8 mouse cellular contexts compared by ENCODE assay signal in the genomic region with DNA sequence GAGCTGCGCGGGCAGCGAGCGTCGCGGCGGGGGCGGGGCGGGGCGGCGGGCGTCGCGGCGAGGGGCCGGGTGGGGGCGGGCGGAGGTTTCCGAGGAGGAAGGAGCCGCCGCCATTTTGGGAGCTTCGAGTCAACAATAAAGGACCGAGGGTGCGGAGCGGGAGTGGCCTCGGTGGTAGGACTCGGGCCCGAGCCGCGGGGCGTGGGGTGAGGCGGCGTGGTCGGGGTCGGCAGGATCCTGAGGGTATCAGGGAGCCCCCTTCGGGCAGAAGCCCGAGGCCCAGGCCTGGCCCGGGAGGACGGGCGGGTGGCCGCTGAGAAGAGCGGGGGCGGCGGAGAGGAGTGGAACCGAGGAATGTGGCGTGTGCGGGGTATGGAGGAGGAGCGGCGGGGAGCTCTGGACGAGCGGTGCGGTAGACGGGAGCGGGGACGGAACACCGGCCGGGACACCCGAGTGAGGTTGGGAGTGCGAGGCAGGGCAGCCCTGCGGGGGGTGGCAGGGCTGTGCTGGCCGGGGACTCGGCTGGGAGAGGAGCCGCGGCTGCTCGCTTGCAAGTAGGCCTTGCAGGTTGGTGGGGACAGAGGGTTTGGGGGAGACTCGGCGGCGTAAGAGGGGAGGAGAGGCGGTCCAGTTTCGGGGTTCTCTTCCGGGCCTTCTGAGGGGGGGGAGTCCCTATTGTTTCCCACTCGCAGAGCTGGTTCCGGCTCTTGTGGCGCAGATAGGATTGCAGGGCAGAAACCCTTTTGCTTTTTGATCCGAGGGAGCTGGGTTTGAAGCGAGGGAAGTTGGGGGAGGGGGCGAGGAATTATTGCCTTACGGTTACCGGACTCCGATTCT. TPM values are rescaled to one million over a fixed set of nuclear protein-coding genes. Genes with fewer than 3 reads are reported as not detected.
DNase-seq lines count a peak whose midpoint lies in the region; ATAC-seq and TF ChIP-seq lines count a peak whose summit lies in the region.

Ddx6 (plus strand) TSS at position 114 of the 837 bp plus-strand sequence.

- H3K4me2 ChIP-seq in hindbrain, embryonic 13.5 days: peak within 1 kb of the TSS; percentile 84

- POLR2A ChIA-PET in Patski (lab: Charles Lee): interaction anchor here (0.9 to 1.6 kb wide), 6 partner anchors 23 to 126 kb away, joined by 3 to 13 read pairs (median 4); no protein-coding TSS in a partner anchor

- CTCF ChIA-PET in Patski (lab: Charles Lee): interaction anchor here (1.0 to 1.2 kb wide), 3 partner anchors 17 to 123 kb away, joined by 3 to 4 read pairs (median 3); no protein-coding TSS in a partner anchor

- peak within 1 kb of the TSS; percentile 100 for H3K9ac ChIP-seq in hindbrain, embryonic 13.5 days

- in situ Hi-C loops in Patski (cut with MboI; ENCODE audit: low pct_unique_long_range_greater_than_20kb): no loop called here

- under 1% methylated on average over 60 of the region's 80 CpGs for WGBS in hindbrain, embryonic 13.5 days

- no peak for TF ChIP-seq CTCF in Patski (IDR thresholded peaks at IDR 0.05)

- peaks cover 21% of the 10 kb centered on the region for H3K36me3 ChIP-seq in hindbrain, embryonic 13.5 days

- peak; percentile 51 for ATAC-seq in Patski
- peak; percentile 72 for ATAC-seq in hindbrain, embryonic 13.5 days (ENCODE audit: low FRiP score)

- H3K27me3 ChIP-seq in Patski: no peaks in the 10 kb centered on the region
- H3K27me3 ChIP-seq in hindbrain, embryonic 13.5 days: no peaks in the 10 kb centered on the region

- peak within 1 kb of the TSS; percentile 100 for H3K27ac ChIP-seq in hindbrain, embryonic 13.5 days

- peaks cover 42% of the 10 kb centered on the region for H3K4me1 ChIP-seq in hindbrain, embryonic 13.5 days (replicated peaks)

- no peaks in the 10 kb centered on the region for H3K9me3 ChIP-seq in hindbrain, embryonic 13.5 days

- peak within 1 kb of the TSS; percentile 94 for H3K4me3 ChIP-seq in hindbrain, embryonic 13.5 days

- DNase-seq in Patski (ENCODE audit: low read depth, low spot score): no peak
- peak; percentile 84 for DNase-seq in cerebellum, postnatal 14 days
- DNase-seq in frontal cortex, postnatal 25 days (ENCODE audit: low spot score in 2 of 2): peak; percentile 45 to 60
- DNase-seq in layer of hippocampus, postnatal 25 days (ENCODE audit: extremely low spot score in 1 of 2, low spot score in 1 of 2): peak; percentile 57 to 82
- DNase-seq in lung, postnatal 25 days (ENCODE audit: low spot score): peak; percentile 74
- peak; percentile 64 for DNase-seq in retina, embryonic 14.5 days (ENCODE audit: low spot score)
- peak; percentile 88 for DNase-seq in thymus, postnatal 4 days

RNA-seq across cellular contexts. Expression of gene Ddx6, which starts in this region (rescaled TPM):
- 95.5 TPM for polyA plus RNA-seq in Patski (2021)
- 26.1 and 28.2 TPM in 2 replicates for polyA plus RNA-seq in hindbrain, embryonic 13.5 days (2015; fragmentation: Nextera tagmentation; extraction: Ambion mirVana)
- 100 to 1,000 TPM; 117 to 126 TPM for total RNA-seq in layer of hippocampus, postnatal 25 days (2021)
